10 mouse cellular contexts compared by ENCODE assay signal in the genomic region with DNA sequence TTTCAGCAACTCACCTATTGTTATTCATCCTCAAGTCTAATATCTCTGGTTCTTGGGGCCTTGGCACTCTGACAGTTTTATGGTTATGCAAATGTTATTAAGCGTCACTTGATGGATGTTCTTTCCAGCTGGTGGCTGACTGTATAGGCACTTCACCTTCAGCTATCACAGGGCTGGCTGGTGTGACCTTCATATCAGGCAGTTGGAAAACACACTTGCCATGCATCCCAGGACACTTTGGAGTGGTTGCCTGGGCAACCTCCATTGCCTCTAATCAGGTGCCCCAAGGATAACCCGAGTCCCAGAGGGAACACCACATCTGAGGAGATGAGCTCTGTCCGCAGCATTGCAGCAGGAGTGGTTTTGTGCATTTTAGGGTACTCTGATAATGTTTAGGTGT. TPM values are rescaled to one million over a fixed set of nuclear protein-coding genes. Genes with fewer than 3 reads are reported as not detected.
DNase-seq lines count a peak whose midpoint lies in the region; ATAC-seq lines count a peak whose summit lies in the region.
"Had no signal": no experiment of that assay in that cellular context is flagged by ENCODE, and none has a peak within 500 bp of the region (broad histone marks: within the 10 kb centered on the region; RNA-seq: fewer than 3 reads in every experiment).

No protein-coding gene starts in this region.

- H3K4me1 ChIP-seq in forebrain, embryonic 14.5 days (ENCODE audit: control insufficient read depth, insufficient read depth, low read length), result no peaks in the 10 kb centered on the region
- peaks cover 8% of the 10 kb centered on the region; the same call in 1 of the 2 replicates for H3K4me1 ChIP-seq in forebrain, embryonic 15.5 days
- H3K4me1 ChIP-seq in hindbrain, embryonic 11.5 days (replicated peaks; ENCODE audit: control insufficient read depth, insufficient read depth, low read length), result no peaks in the 10 kb centered on the region
- H3K4me1 ChIP-seq: embryonic facial prominence, embryonic 15.5 days had no signal

- ATAC-seq in forebrain, embryonic 14.5 days, result peak; percentile 56; the same call in 1 of the 2 replicates
- ATAC-seq in forebrain, embryonic 15.5 days (replicated peaks), result no peak
- ATAC-seq in hindbrain, embryonic 11.5 days (ENCODE audit: low FRiP score), result peak; percentile 88

- peak; percentile 15 for DNase-seq in forebrain, embryonic 14.5 days (ENCODE audit: low spot score)
- peak; percentile 27 for DNase-seq in embryo, embryonic 10.5 days (ENCODE audit: low spot score)
- DNase-seq in hindbrain, embryonic 11.5 days (ENCODE audit: low spot score), result peak; percentile 48
- peak; percentile 19 for DNase-seq in neural tube, embryonic 10.5 days (ENCODE audit: extremely low spot score, low spot score)
- no peak for DNase-seq in cerebellum, adult 9-11 months
- no peak for DNase-seq in kidney, postnatal 14 days
- no peak for DNase-seq in layer of hippocampus, adult 11-12 months (ENCODE audit: low spot score)

- no peak overlapping the region for H3K27ac ChIP-seq in forebrain, embryonic 14.5 days (ENCODE audit: low read depth, low read length)
- no peak overlapping the region for H3K27ac ChIP-seq in forebrain, embryonic 15.5 days (replicated peaks)
- H3K27ac ChIP-seq in hindbrain, embryonic 11.5 days (ENCODE audit: low read depth, low read length), result peak overlapping the region; percentile 20; the same call in 1 of the 2 replicates
- H3K27ac ChIP-seq: embryonic facial prominence, embryonic 15.5 days; kidney, postnatal 0 days had no signal

- H3K36me3 ChIP-seq in forebrain, embryonic 14.5 days (ENCODE audit: control insufficient read depth, insufficient read depth, low read length), result no peaks in the 10 kb centered on the region
- no peaks in the 10 kb centered on the region for H3K36me3 ChIP-seq in forebrain, embryonic 15.5 days
- H3K36me3 ChIP-seq in hindbrain, embryonic 11.5 days (ENCODE audit: control insufficient read depth, insufficient read depth, low read length), result no peaks in the 10 kb centered on the region
- H3K36me3 ChIP-seq: embryonic facial prominence, embryonic 15.5 days had no signal

- H3K9me3 ChIP-seq in forebrain, embryonic 14.5 days (replicated peaks; ENCODE audit: control insufficient read depth, low read length), result no peaks in the 10 kb centered on the region
- no peaks in the 10 kb centered on the region for H3K9me3 ChIP-seq in forebrain, embryonic 15.5 days
- no peaks in the 10 kb centered on the region for H3K9me3 ChIP-seq in hindbrain, embryonic 11.5 days (ENCODE audit: control insufficient read depth, low read length)
- H3K9me3 ChIP-seq: embryonic facial prominence, embryonic 15.5 days had no signal

- H3K9ac ChIP-seq in forebrain, embryonic 14.5 days (ENCODE audit: low read length), result no peak overlapping the region
- H3K9ac ChIP-seq in forebrain, embryonic 15.5 days (replicated peaks), result no peak overlapping the region
- H3K9ac ChIP-seq in hindbrain, embryonic 11.5 days (ENCODE audit: low read depth, low read length), result no peak overlapping the region
- H3K9ac ChIP-seq: embryonic facial prominence, embryonic 15.5 days had no signal

- no peaks in the 10 kb centered on the region for H3K27me3 ChIP-seq in forebrain, embryonic 14.5 days (replicated peaks; ENCODE audit: control insufficient read depth, insufficient read depth, low read length)
- no peaks in the 10 kb centered on the region for H3K27me3 ChIP-seq in forebrain, embryonic 15.5 days
- no peaks in the 10 kb centered on the region for H3K27me3 ChIP-seq in hindbrain, embryonic 11.5 days (ENCODE audit: control insufficient read depth, insufficient read depth, low read length)
- H3K27me3 ChIP-seq: embryonic facial prominence, embryonic 15.5 days had no signal

- 60% methylated on average over 3 of the region's 3 CpGs for WGBS in forebrain, embryonic 14.5 days
- WGBS in forebrain, embryonic 15.5 days, result 44% methylated on average over 3 of the region's 3 CpGs
- 50% methylated on average over 3 of the region's 3 CpGs for WGBS in hindbrain, embryonic 11.5 days

- no peak overlapping the region for H3K4me2 ChIP-seq in forebrain, embryonic 14.5 days (ENCODE audit: low read length)
- no peak overlapping the region for H3K4me2 ChIP-seq in forebrain, embryonic 15.5 days (replicated peaks)
- H3K4me2 ChIP-seq in hindbrain, embryonic 11.5 days (replicated peaks; ENCODE audit: low read depth, low read length), result no peak overlapping the region
- H3K4me2 ChIP-seq: embryonic facial prominence, embryonic 15.5 days had no signal

- H3K4me3 ChIP-seq in forebrain, embryonic 14.5 days (ENCODE audit: low read depth, low read length), result no peak overlapping the region
- no peak overlapping the region for H3K4me3 ChIP-seq in forebrain, embryonic 15.5 days
- H3K4me3 ChIP-seq in hindbrain, embryonic 11.5 days (ENCODE audit: low read depth, low read length), result no peak overlapping the region
- H3K4me3 ChIP-seq: embryonic facial prominence, embryonic 15.5 days had no signal

RNA-seq across cellular contexts. Expression of a gene that starts 35.8 kb away (rescaled TPM):
- 12.1 and 17.7 TPM in 2 replicates for polyA plus RNA-seq in forebrain, embryonic 14.5 days (2014; fragmentation: Nextera tagmentation; extraction: Ambion mirVana)
- 19.4 and 24.6 TPM in 2 replicates for polyA plus RNA-seq in forebrain, embryonic 15.5 days (2015; fragmentation: Nextera tagmentation; extraction: Ambion mirVana)
- 15.1 and 16.9 TPM in 2 replicates for polyA plus RNA-seq in hindbrain, embryonic 11.5 days (2014; fragmentation: Nextera tagmentation; extraction: Ambion mirVana)

Comparison
In these comparisons a context has a peak if more than half of its experiments do, and no peak if none do; other contexts are left out.
1. DNase-seq: peak in forebrain, embryonic 14.5 days (single experiment), embryo, embryonic 10.5 days (single experiment), hindbrain, embryonic 11.5 days (single experiment) and neural tube, embryonic 10.5 days (single experiment); none in cerebellum, adult 9-11 months (single experiment), kidney, postnatal 14 days (single experiment) and layer of hippocampus, adult 11-12 months (single experiment).